Mouse (Mus musculus) forebrain, embryonic 11.5 days (tissue): ENCODE measurements around the gene Zfp148. TPM values are rescaled to one million over a fixed set of nuclear protein-coding genes. Genes with fewer than 3 reads are reported as not detected.

ENCODE experiments used
- ATAC-seq: fragments of 200-750 bp; cut with Nextera tagmentation; replicated peaks from 2 replicates; pipeline ENCODE4 v1.8.0; 2017; ENCODE audit warnings: moderate TSS enrichment; ENCODE audit not compliant: low FRiP score
- DNase-seq: peaks from one replicate; pipeline ENCODE4 v3.0.0-alpha.2; 2017; ENCODE audit warnings: low spot score
- H3K27ac ChIP-seq: fragments of 300-500 bp; sonication (generic); 2 replicates; pipeline ENCODE4 v1.5.1; 2014; ENCODE audit warnings: low read depth, low read length
- H3K27me3 ChIP-seq: fragments of 300-500 bp; sonication (generic); 2 replicates; pipeline ENCODE4 v1.6.1; 2014; ENCODE audit warnings: mild to moderate bottlenecking, low read length, mixed read lengths; ENCODE audit not compliant: control insufficient read depth, insufficient read depth
- H3K36me3 ChIP-seq: fragments of 300-500 bp; sonication (generic); 2 replicates; pipeline ENCODE4 v1.6.1; 2014; ENCODE audit warnings: mild to moderate bottlenecking, low read length, moderate library complexity, mixed read lengths; ENCODE audit not compliant: control insufficient read depth, insufficient read depth
- H3K4me1 ChIP-seq: fragments of 300-500 bp; sonication (generic); replicated peaks from 2 replicates; pipeline ENCODE4 v1.6.1; 2014; ENCODE audit warnings: low read length, mixed read lengths; ENCODE audit not compliant: control insufficient read depth, insufficient read depth
- H3K4me2 ChIP-seq: fragments of 300-500 bp; sonication (generic); 2 replicates; pipeline ENCODE4 v1.6.1; 2014; ENCODE audit warnings: low read depth, mild to moderate bottlenecking, low read length, moderate library complexity, mixed read lengths; ENCODE audit not compliant: severe bottlenecking
- H3K4me3 ChIP-seq: fragments of 300-500 bp; sonication (generic); 2 replicates; pipeline ENCODE4 v1.5.1; 2014; ENCODE audit warnings: low read depth, low read length
- H3K9ac ChIP-seq: fragments of 300-500 bp; sonication (generic); 2 replicates; pipeline ENCODE4 v1.6.1; 2014; ENCODE audit warnings: low read length
- H3K9me3 ChIP-seq: fragments of 300-500 bp; sonication (generic); 2 replicates; pipeline ENCODE4 v1.6.1; 2016; ENCODE audit warnings: low read length, mixed read lengths; ENCODE audit not compliant: control insufficient read depth
- WGBS: fragments of 180-500 bp; shearing (Covaris S2); extraction: QIAGEN DNeasy Blood & Tissue Kit; methylation state at CpG from one replicate; pipeline ENCODE4 v1.1.7; 2014; 5-methylcytosine and 5-hydroxymethylcytosine counted together
- polyA plus RNA-seq: library from polyadenylated mRNA; unstranded; fragments of >200 nt; fragmentation: Nextera tagmentation; extraction: Ambion mirVana; gene quantifications from 2 replicates; pipeline ENCODE4 v1.2.1, GENCODE M21; 2014

Zfp148 gene
- polyA plus RNA-seq, 1 experiment from 2014 or later: 54.1 TPM

- no peak overlapping the region for H3K27ac ChIP-seq
- DNase-seq (no peak), ATAC-seq (no peak)
- H3K4me2 ChIP-seq: no peak overlapping the region
- H3K9ac ChIP-seq: no peak overlapping the region
- WGBS: 100% methylated on average over 1 of the region's 1 CpGs
- no peak overlapping the region for H3K4me3 ChIP-seq
- H3K9me3 ChIP-seq: no peaks in the 10 kb centered on the region
- peaks cover 7% of the 10 kb centered on the region; the same call in 1 of the 2 replicates for H3K36me3 ChIP-seq
- no peaks in the 10 kb centered on the region for H3K27me3 ChIP-seq
- no peaks in the 10 kb centered on the region for H3K4me1 ChIP-seq
Measured at GRCm38 (mm10) chr16:33459101-33459500, 78.5 kb downstream of the Zfp148 start.

GRCm38 (mm10) chr16:33461416-33461815, 80.8 kb downstream of the Zfp148 start:
- Histone ChIP-seq H3K4me2 (no peak overlapping the region), H3K9me3 (no peaks in the 10 kb centered on the region), H3K4me1 (no peaks in the 10 kb centered on the region), H3K36me3 (peaks cover 7% of the 10 kb centered on the region; the same call in 1 of the 2 replicates), H3K27ac (no peak overlapping the region), H3K27me3 (no peaks in the 10 kb centered on the region), H3K9ac (no peak overlapping the region), H3K4me3 (no peak overlapping the region)
- DNase-seq: no peak
- 88% methylated on average over 3 of the region's 3 CpGs for WGBS
- no peak for ATAC-seq

- Histone ChIP-seq H3K27ac (0 out of 2 replicates have a peak overlapping the region, but pooled peaks have one; percentile 18), H3K9ac (no peak overlapping the region), H3K36me3 (peaks cover under 1% of the 10 kb centered on the region; the same call in 1 of the 2 replicates), H3K9me3 (no peaks in the 10 kb centered on the region), H3K4me1 (no peaks in the 10 kb centered on the region), H3K4me2 (no peak overlapping the region), H3K4me3 (no peak overlapping the region), H3K27me3 (no peaks in the 10 kb centered on the region)
- 81% methylated on average over 4 of the region's 4 CpGs for WGBS
- no peak for ATAC-seq
- DNase-seq: no peak
Measured at GRCm38 (mm10) chr16:33464509-33465241, 84.0 kb downstream of the Zfp148 start.

- no peak overlapping the region for H3K9ac ChIP-seq
- WGBS: 86% methylated on average over 4 of the region's 4 CpGs
- no peaks in the 10 kb centered on the region for H3K27me3 ChIP-seq
- H3K27ac ChIP-seq: 0 out of 2 replicates have a peak overlapping the region, but pooled peaks have one; percentile 18
- H3K9me3 ChIP-seq: no peaks in the 10 kb centered on the region
- H3K36me3 ChIP-seq: no peaks in the 10 kb centered on the region; the same call in 1 of the 2 replicates
- no peak for ATAC-seq
- no peak overlapping the region for H3K4me2 ChIP-seq
- no peaks in the 10 kb centered on the region for H3K4me1 ChIP-seq
- DNase-seq: no peak
- no peak overlapping the region for H3K4me3 ChIP-seq
Measured at GRCm38 (mm10) chr16:33465242-33465614, 84.6 kb downstream of the Zfp148 start.

GRCm38 (mm10) chr16:33467451-33467850, 86.8 kb downstream of the Zfp148 start:
- ATAC-seq: no peak
- H3K27me3 ChIP-seq: no peaks in the 10 kb centered on the region
- 68% methylated on average over 6 of the region's 6 CpGs for WGBS
- H3K9me3 ChIP-seq: no peaks in the 10 kb centered on the region
- no peak overlapping the region for H3K9ac ChIP-seq
- H3K4me1 ChIP-seq: no peaks in the 10 kb centered on the region
- no peak overlapping the region for H3K4me3 ChIP-seq
- no peaks in the 10 kb centered on the region; the same call in 1 of the 2 replicates for H3K36me3 ChIP-seq
- DNase-seq: no peak
- H3K27ac ChIP-seq: no peak overlapping the region
- H3K4me2 ChIP-seq: no peak overlapping the region

- no peaks in the 10 kb centered on the region; the same call in 1 of the 2 replicates for H3K36me3 ChIP-seq
- H3K27ac ChIP-seq: no peak overlapping the region
- no peak for ATAC-seq
- H3K27me3 ChIP-seq: no peaks in the 10 kb centered on the region
- H3K4me1 ChIP-seq: no peaks in the 10 kb centered on the region
- H3K4me3 ChIP-seq: no peak overlapping the region
- no peak overlapping the region for H3K4me2 ChIP-seq
- H3K9ac ChIP-seq: no peak overlapping the region
- H3K9me3 ChIP-seq: no peaks in the 10 kb centered on the region
- no peak for DNase-seq
Measured at GRCm38 (mm10) chr16:33469973-33470372, 89.3 kb downstream of the Zfp148 start.

- WGBS: 90% methylated on average over 6 of the region's 6 CpGs
- H3K36me3 ChIP-seq: peaks cover 5% of the 10 kb centered on the region; the same call in 1 of the 2 replicates
- H3K4me2 ChIP-seq: no peak overlapping the region
- DNase-seq (no peak), ATAC-seq (no peak)
- no peaks in the 10 kb centered on the region for H3K9me3 ChIP-seq
- no peaks in the 10 kb centered on the region for H3K4me1 ChIP-seq
- H3K27me3 ChIP-seq: no peaks in the 10 kb centered on the region
- H3K9ac ChIP-seq: no peak overlapping the region
- H3K4me3 ChIP-seq: no peak overlapping the region
- H3K27ac ChIP-seq: no peak overlapping the region
Measured at GRCm38 (mm10) chr16:33474381-33474780, 93.7 kb downstream of the Zfp148 start.

- Histone ChIP-seq H3K27ac (no peak overlapping the region), H3K36me3 (peaks cover 8% of the 10 kb centered on the region; the same call in 1 of the 2 replicates), H3K9me3 (no peaks in the 10 kb centered on the region), H3K4me3 (no peak overlapping the region), H3K4me1 (no peaks in the 10 kb centered on the region), H3K9ac (no peak overlapping the region), H3K27me3 (no peaks in the 10 kb centered on the region), H3K4me2 (no peak overlapping the region)
- no peak for ATAC-seq
- no peak for DNase-seq
Measured at GRCm38 (mm10) chr16:33479926-33480325, 99.3 kb downstream of the Zfp148 start.

GRCm38 (mm10) chr16:33481148-33481547, 100.5 kb downstream of the Zfp148 start:
- no peak for ATAC-seq
- Histone ChIP-seq H3K27me3 (no peaks in the 10 kb centered on the region), H3K27ac (no peak overlapping the region), H3K9ac (no peak overlapping the region), H3K36me3 (peaks cover 5% of the 10 kb centered on the region; the same call in 1 of the 2 replicates), H3K4me2 (no peak overlapping the region), H3K4me3 (no peak overlapping the region), H3K9me3 (no peaks in the 10 kb centered on the region), H3K4me1 (no peaks in the 10 kb centered on the region)
- 93% methylated on average over 2 of the region's 2 CpGs for WGBS
- peak; percentile 53 for DNase-seq
